Mouse (Mus musculus): Measurements from ENCODE around the gene Cd180.

- no peak for TF ChIP-seq CTCF (IDR thresholded peaks at IDR 0.05; ENCODE audit: low read depth)
- no peak for TF ChIP-seq EP300 (IDR thresholded peaks at IDR 0.05; ENCODE audit: low read depth)
Observed at GRCm38 (mm10) chr13:102716973-102717372, 23.6 kb downstream of the Cd180 start.

Data from liver, postnatal 0 days (tissue).